Mouse (Mus musculus) brain, embryonic 14.5 days (tissue): Measurements from ENCODE around the gene Ece2. TPM values are rescaled to one million over a fixed set of nuclear protein-coding genes. Genes with fewer than 3 reads are reported as not detected.

Source experiments
- DNase-seq: peaks from one replicate; pipeline ENCODE4 v3.0.0-alpha.2; 2011; ENCODE audit warnings: low read depth
- CTCF ChIP-seq: fragments of 200-500 bp; IDR thresholded peaks from 2 replicates; pipeline ENCODE4 v1.5.1; 2012; ENCODE audit warnings: inconsistent platforms, mild to moderate bottlenecking, moderate library complexity, borderline replicate concordance; ENCODE audit not compliant: insufficient read depth, insufficient read length; ENCODE audit errors: extremely low read depth
- POLR2A ChIP-seq: fragments of 200-500 bp; IDR thresholded peaks from 2 replicates; pipeline ENCODE4 v1.6.1; 2012; ENCODE audit warnings: mild to moderate bottlenecking, inconsistent platforms, borderline replicate concordance; ENCODE audit not compliant: poor library complexity, insufficient read depth, insufficient read length, severe bottlenecking; ENCODE audit errors: extremely low read depth
- polyA plus RNA-seq: library from polyadenylated mRNA; depleted of rRNA; stranded (reverse); fragments of >200 nt; gene quantifications from 2 replicates; pipeline ENCODE4 v1.2.3, GENCODE M21; 2012; rRNA removed

Gene Ece2
- polyA plus RNA-seq, 1 experiment: 27.3 TPM

DNA sequence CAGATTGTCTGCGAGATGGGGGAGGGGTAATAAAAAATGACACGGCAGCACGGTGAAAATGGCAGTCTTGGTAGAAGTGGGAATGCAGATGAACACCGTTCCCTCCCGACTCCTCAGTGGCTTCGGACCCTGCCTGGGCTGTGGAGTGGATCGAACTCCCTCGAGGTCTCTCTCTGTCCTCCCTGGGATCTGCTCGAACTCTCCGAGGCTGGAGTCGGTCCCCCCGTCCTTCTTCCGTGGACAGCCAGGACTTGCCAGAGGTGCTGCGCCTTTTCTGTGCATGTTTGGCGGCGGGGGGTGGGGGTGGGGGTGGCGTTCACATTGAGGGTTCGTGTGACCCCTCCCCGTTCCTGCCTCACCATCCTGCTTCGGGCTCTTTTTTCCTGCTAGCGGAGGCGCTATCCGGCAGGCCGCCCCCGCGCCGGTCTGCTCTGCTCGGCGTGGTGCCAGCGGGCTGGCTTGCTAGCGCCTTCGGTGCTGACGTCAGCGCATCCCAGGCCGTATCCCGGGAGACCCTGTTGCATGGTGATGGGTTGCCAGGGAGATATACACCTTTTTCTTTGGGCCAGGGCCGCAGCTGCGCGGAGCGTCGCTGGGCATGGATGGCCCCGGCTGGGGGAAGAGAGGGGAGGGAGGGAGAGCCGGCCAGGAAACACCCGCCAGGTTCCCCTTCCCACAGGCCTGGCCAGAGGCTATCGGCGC lies 66.1 kb downstream of the Ece2 start:
- DNase-seq: peak; percentile 98
- TF ChIP-seq CTCF (no peak), POLR2A (peak; percentile 49)

Other genes starting within 250 kb of the Ece2 start
- gene Abcc5, start 203.4 kb upstream of the Ece2 start, polyA plus RNA-seq: 269 and 333 TPM in 2 replicates
- 56.7 and 61.0 TPM in 2 replicates for gene Eif2b5, start 131.0 kb upstream of the Ece2 start, polyA plus RNA-seq
- gene Dvl3, start 112.8 kb upstream of the Ece2 start, polyA plus RNA-seq: 63.6 and 109 TPM in 2 replicates
- gene Ap2m1, start 94.3 kb upstream of the Ece2 start, polyA plus RNA-seq: 1,266 and 1,281 TPM in 2 replicates
- 67.5 TPM in 2 replicates for gene Abcf3, start 81.3 kb upstream of the Ece2 start, polyA plus RNA-seq
- gene Vwa5b2, start 40.4 kb upstream of the Ece2 start, polyA plus RNA-seq: 28.2 and 44.7 TPM in 2 replicates
- 9.2 and 16.4 TPM in 2 replicates for gene Eef1akmt4, start 18.2 kb upstream of the Ece2 start, polyA plus RNA-seq
- gene Gm49333, start 18.2 kb upstream of the Ece2 start, polyA plus RNA-seq: not detected in 2 replicates
- gene Alg3, start 18.1 kb upstream of the Ece2 start, polyA plus RNA-seq: 30.5 and 31.6 TPM in 2 replicates
- gene Camk2n2, start 8.5 kb upstream of the Ece2 start, polyA plus RNA-seq: 82.1 and 103 TPM in 2 replicates
- 215 and 226 TPM in 2 replicates for gene Psmd2, start 21.8 kb downstream of the Ece2 start, polyA plus RNA-seq
- gene Eif4g1, start 38.5 kb downstream of the Ece2 start, polyA plus RNA-seq: 231 and 269 TPM in 2 replicates
- gene Fam131a, start 63.4 kb downstream of the Ece2 start, polyA plus RNA-seq: 53.5 and 74.8 TPM in 2 replicates
- gene Polr2h, start 87.8 kb downstream of the Ece2 start, polyA plus RNA-seq: 51.9 and 66.5 TPM in 2 replicates
- 80.4 and 100 TPM in 2 replicates for gene Clcn2, start 87.9 kb downstream of the Ece2 start, polyA plus RNA-seq
- 24.6 and 30.0 TPM in 2 replicates for gene Chrd, start 103.3 kb downstream of the Ece2 start, polyA plus RNA-seq
- 2.8 and 3.6 TPM in 2 replicates for gene Thpo, start 104.7 kb downstream of the Ece2 start, polyA plus RNA-seq